Mouse (Mus musculus) heart, postnatal 0 days (tissue): ENCODE measurements at regions not wholly inside any gene's neighbourhood (a gene's known extent, or its start where the extent isn't known, plus 50 kb on each side); places are given as distances from the start of the nearest gene placed in this dataset.

ENCODE experiments used
- ATAC-seq: fragments of 200-750 bp; cut with Nextera tagmentation; 2 replicates; pipeline ENCODE4 v1.8.0; 2017; ENCODE audit warnings: low read depth, moderate number of reproducible peaks, moderate library complexity; ENCODE audit not compliant: insufficient read depth
- DNase-seq: peaks from one replicate; pipeline ENCODE4 v3.0.0-alpha.2; 2016; ENCODE audit warnings: low spot score
- H3K27ac ChIP-seq: fragments of 300-500 bp; sonication (generic); 2 replicates; pipeline ENCODE4 v1.5.1; 2014; ENCODE audit warnings: low read depth, mild to moderate bottlenecking
- H3K27me3 ChIP-seq: fragments of 300-500 bp; sonication (generic); 2 replicates; pipeline ENCODE4 v1.6.1; 2014; ENCODE audit warnings: low read length, mixed read lengths; ENCODE audit not compliant: control insufficient read depth, insufficient read depth
- H3K36me3 ChIP-seq: fragments of 300-500 bp; sonication (generic); replicated peaks from 2 replicates; pipeline ENCODE4 v1.6.1; 2014; ENCODE audit warnings: low read length, mixed read lengths; ENCODE audit not compliant: control insufficient read depth, insufficient read depth
- H3K4me1 ChIP-seq: fragments of 300-500 bp; sonication (generic); 2 replicates; pipeline ENCODE4 v1.6.1; 2014; ENCODE audit warnings: antibody characterized with exemption; ENCODE audit not compliant: control insufficient read depth, insufficient read depth
- H3K4me2 ChIP-seq: fragments of 300-500 bp; sonication (generic); 2 replicates; pipeline ENCODE4 v1.6.1; 2014; ENCODE audit warnings: low read depth, mild to moderate bottlenecking, low read length, moderate library complexity
- H3K4me3 ChIP-seq: fragments of 300-500 bp; sonication (generic); 2 replicates; pipeline ENCODE4 v1.5.1; 2014; ENCODE audit warnings: low read depth, low read length
- H3K9ac ChIP-seq: fragments of 300-500 bp; sonication (generic); replicated peaks from 2 replicates; pipeline ENCODE4 v1.6.1; 2014; ENCODE audit warnings: low read depth, low read length, mixed read lengths
- H3K9me3 ChIP-seq: fragments of 300-500 bp; sonication (generic); replicated peaks from 2 replicates; pipeline ENCODE4 v1.6.1; 2016; ENCODE audit warnings: low read length; ENCODE audit not compliant: control insufficient read depth
- CTCF ChIP-seq: IDR thresholded peaks from 2 replicates; pipeline ENCODE4 v1.5.1; 2016; ENCODE audit warnings: antibody characterized with exemption, control low read depth, low read depth
- EP300 ChIP-seq: IDR thresholded peaks from 2 replicates; pipeline ENCODE4 v1.6.1; 2016; ENCODE audit warnings: antibody characterized with exemption, low read depth
- WGBS: fragments of 180-500 bp; shearing (Covaris S2); extraction: QIAGEN DNeasy Blood & Tissue Kit; methylation state at CpG from one replicate; pipeline ENCODE4 v1.1.7; 2014; 5-methylcytosine and 5-hydroxymethylcytosine counted together

GRCm38 (mm10) chr4:55767133-55767532, 234.9 kb upstream of the Klf4 start:
- Histone ChIP-seq H3K4me3 (no peak overlapping the region), H3K4me2 (no peak overlapping the region), H3K36me3 (no peaks in the 10 kb centered on the region), H3K27me3 (no peaks in the 10 kb centered on the region), H3K4me1 (0 out of 2 replicates have a peak, but pooled peaks cover 2% of the 10 kb centered on the region), H3K9ac (no peak overlapping the region), H3K9me3 (no peaks in the 10 kb centered on the region), H3K27ac (no peak overlapping the region)
- DNase-seq = no peak
- TF ChIP-seq CTCF (no peak), EP300 (no peak)
- WGBS = 65% methylated on average over 4 of the region's 4 CpGs
- no peak for ATAC-seq

- Histone ChIP-seq H3K4me2 (no peak overlapping the region), H3K9ac (no peak overlapping the region), H3K4me1 (0 out of 2 replicates have a peak, but pooled peaks cover 2% of the 10 kb centered on the region), H3K27me3 (no peaks in the 10 kb centered on the region), H3K27ac (no peak overlapping the region), H3K4me3 (no peak overlapping the region), H3K9me3 (no peaks in the 10 kb centered on the region), H3K36me3 (no peaks in the 10 kb centered on the region)
- TF ChIP-seq CTCF = no peak
- TF ChIP-seq EP300 = no peak
- DNase-seq (no peak), ATAC-seq (no peak)
- WGBS = 92% methylated on average over 2 of the region's 2 CpGs
Observed at GRCm38 (mm10) chr4:55765780-55766179, 233.5 kb upstream of the Klf4 start.

- no peak overlapping the region for H3K4me3 ChIP-seq
- no peaks in the 10 kb centered on the region for H3K9me3 ChIP-seq
- TF ChIP-seq EP300 = no peak
- TF ChIP-seq CTCF = no peak
- H3K4me2 ChIP-seq = no peak overlapping the region
- 0 out of 2 replicates have a peak, but pooled peaks cover 2% of the 10 kb centered on the region for H3K4me1 ChIP-seq
- 49% methylated on average over 6 of the region's 6 CpGs for WGBS
- ATAC-seq (no peak), DNase-seq (no peak)
- no peaks in the 10 kb centered on the region for H3K36me3 ChIP-seq
- no peak overlapping the region for H3K9ac ChIP-seq
- no peak overlapping the region for H3K27ac ChIP-seq
- H3K27me3 ChIP-seq = no peaks in the 10 kb centered on the region
Observed at GRCm38 (mm10) chr4:55763112-55763511, 230.8 kb upstream of the Klf4 start.

GRCm38 (mm10) chr4:55762389-55762788, 230.1 kb upstream of the Klf4 start:
- Histone ChIP-seq H3K27ac (no peak overlapping the region), H3K9me3 (no peaks in the 10 kb centered on the region), H3K4me1 (no peaks in the 10 kb centered on the region), H3K9ac (no peak overlapping the region), H3K36me3 (no peaks in the 10 kb centered on the region), H3K27me3 (no peaks in the 10 kb centered on the region), H3K4me3 (no peak overlapping the region), H3K4me2 (no peak overlapping the region)
- TF ChIP-seq EP300 (no peak), CTCF (no peak)
- no peak for ATAC-seq
- WGBS = 81% methylated on average over 4 of the region's 4 CpGs
- no peak for DNase-seq

GRCm38 (mm10) chr4:55757148-55757927, 225.1 kb upstream of the Klf4 start:
- DNase-seq = no peak
- Histone ChIP-seq H3K27ac (no peak overlapping the region), H3K4me2 (no peak overlapping the region), H3K4me3 (no peak overlapping the region), H3K4me1 (no peaks in the 10 kb centered on the region), H3K36me3 (no peaks in the 10 kb centered on the region), H3K9ac (no peak overlapping the region), H3K9me3 (no peaks in the 10 kb centered on the region), H3K27me3 (no peaks in the 10 kb centered on the region)
- TF ChIP-seq EP300 (no peak), CTCF (no peak)
- no peak for ATAC-seq
- 71% methylated on average over 15 of the region's 15 CpGs for WGBS
